Mouse (Mus musculus) MN1 (cell line): ENCODE data around the gene Ubald2.
A peak's percentile ranks its signal among the peaks of the same experiment; 100 is the strongest.
"Not testable (repeated sequence)": the region's sequence is repeated elsewhere in the genome, so short reads cannot be mapped to it uniquely, and the experiment has no call there.

Experiments used
- DNase-seq: peaks from one replicate; pipeline ENCODE4 v3.0.0-alpha.2; 2016; ENCODE audit warnings: low spot score

The Ubald2 gene

GRCm38 (mm10) chr11:116433356-116434286 is at the start of gene Ubald2:
Ubald2 (plus strand) TSS chr11:116434094.
- peak; percentile 98 for DNase-seq

GRCm38 (mm10) chr11:116384171-116384570 is 49.7 kb upstream of the Ubald2 start:
- no peak for DNase-seq

- no peak for DNase-seq
Measured at GRCm38 (mm10) chr11:116385999-116386398, 47.9 kb upstream of the Ubald2 start.

- DNase-seq = peak; percentile 47
Measured at GRCm38 (mm10) chr11:116387086-116388071, 46.5 kb upstream of the Ubald2 start.

GRCm38 (mm10) chr11:116388841-116389480 is 44.9 kb upstream of the Ubald2 start:
- DNase-seq = no peak

- DNase-seq = no peak
Measured at GRCm38 (mm10) chr11:116394769-116395168, 39.1 kb upstream of the Ubald2 start.

- DNase-seq = no peak
Measured at GRCm38 (mm10) chr11:116396276-116396933, 37.5 kb upstream of the Ubald2 start.

GRCm38 (mm10) chr11:116396934-116397330 is 37.0 kb upstream of the Ubald2 start:
- no peak for DNase-seq

- no peak for DNase-seq
Measured at GRCm38 (mm10) chr11:116397517-116398347, 36.2 kb upstream of the Ubald2 start.

- no peak for DNase-seq
Measured at GRCm38 (mm10) chr11:116398348-116398677, 35.6 kb upstream of the Ubald2 start.

- DNase-seq = no peak
Measured at GRCm38 (mm10) chr11:116400560-116400959, 33.3 kb upstream of the Ubald2 start.

GRCm38 (mm10) chr11:116405601-116406000 is 28.3 kb upstream of the Ubald2 start:
- no peak for DNase-seq

- no peak for DNase-seq
Measured at GRCm38 (mm10) chr11:116406231-116406728, 27.6 kb upstream of the Ubald2 start.

- no peak for DNase-seq
Measured at GRCm38 (mm10) chr11:116409008-116409407, 24.9 kb upstream of the Ubald2 start.

- DNase-seq = not testable (repeated sequence)
Measured at GRCm38 (mm10) chr11:116410415-116410814, 23.5 kb upstream of the Ubald2 start.

GRCm38 (mm10) chr11:116411582-116411981 is 22.3 kb upstream of the Ubald2 start:
- peak; percentile 30 for DNase-seq

GRCm38 (mm10) chr11:116412028-116412827 is 21.7 kb upstream of the Ubald2 start:
- DNase-seq = no peak

GRCm38 (mm10) chr11:116412904-116413630 is 20.8 kb upstream of the Ubald2 start, which contains the start of gene Rnf157:
Rnf157 (minus strand) TSS chr11:116413032.
- peak; percentile 71 for DNase-seq

- no peak for DNase-seq
Measured at GRCm38 (mm10) chr11:116413631-116414022, 20.3 kb upstream of the Ubald2 start.
